Mouse (Mus musculus) heart, embryonic 14.5 days (tissue): ENCODE results near the gene Tnp2. TPM values are rescaled to one million over a fixed set of nuclear protein-coding genes. Genes with fewer than 3 reads are reported as not detected.
"Not testable (repeated sequence)": the region's sequence is repeated elsewhere in the genome, so short reads cannot be mapped to it uniquely, and the experiment has no call there.

Experiments
- ATAC-seq: fragments of 200-750 bp; cut with Nextera tagmentation; 2 replicates; pipeline ENCODE4 v1.8.0; 2017; ENCODE audit warnings: low read depth, moderate TSS enrichment; ENCODE audit not compliant: insufficient number of reproducible peaks, insufficient read depth, low FRiP score
- H3K27ac ChIP-seq, 2 experiments: fragments of 200-500 bp in 1 of 2; fragments of 300-500 bp in 1 of 2; sonication (generic) in 1 of 2; replicated peaks in 1 of 2; 2 replicates each; pipeline ENCODE4 v1.5.1; 2012 to 2014; ENCODE audit warnings: low read depth in 2 of 2, low read length in 2 of 2, control low read depth in 1 of 2, mild to moderate bottlenecking in 1 of 2, mixed read lengths in 1 of 2; ENCODE audit not compliant: control insufficient read depth in 1 of 2, insufficient read depth in 1 of 2
- H3K27me3 ChIP-seq: fragments of 300-500 bp; sonication (generic); 2 replicates; pipeline ENCODE4 v1.6.1; 2014; ENCODE audit warnings: mild to moderate bottlenecking, low read length, control low read depth; ENCODE audit not compliant: control insufficient read depth, insufficient read depth
- H3K36me3 ChIP-seq: fragments of 300-500 bp; sonication (generic); 2 replicates; pipeline ENCODE4 v1.6.1; 2014; ENCODE audit warnings: mild to moderate bottlenecking, control low read depth, low read length, mixed read lengths; ENCODE audit not compliant: control insufficient read depth, insufficient read depth
- H3K4me1 ChIP-seq, 2 experiments: fragments of 200-500 bp in 1 of 2; fragments of 300-500 bp in 1 of 2; sonication (generic) in 1 of 2; 2 replicates each; pipeline ENCODE4 v1.6.1; 2012 to 2014; ENCODE audit warnings: low read length in 2 of 2, control low read depth in 1 of 2, mixed read lengths in 1 of 2; ENCODE audit not compliant: control insufficient read depth in 2 of 2, insufficient read depth in 2 of 2
- H3K4me2 ChIP-seq: fragments of 300-500 bp; sonication (generic); 2 replicates; pipeline ENCODE4 v1.6.1; 2014; ENCODE audit warnings: mild to moderate bottlenecking, low read length
- H3K4me3 ChIP-seq, 2 experiments: fragments of 200-500 bp in 1 of 2; fragments of 300-500 bp in 1 of 2; sonication (generic) in 1 of 2; 2 replicates each; pipeline ENCODE4 v1.5.1; 2012 to 2014; ENCODE audit warnings: low read length in 2 of 2, mild to moderate bottlenecking in 2 of 2, control low read depth in 1 of 2, low read depth in 1 of 2, moderate library complexity in 1 of 2; ENCODE audit not compliant: control insufficient read depth in 1 of 2, insufficient read depth in 1 of 2
- H3K9ac ChIP-seq: fragments of 300-500 bp; sonication (generic); 2 replicates; pipeline ENCODE4 v1.6.1; 2014; ENCODE audit warnings: mild to moderate bottlenecking, low read length
- H3K9me3 ChIP-seq: fragments of 300-500 bp; sonication (generic); 2 replicates; pipeline ENCODE4 v1.6.1; 2016; ENCODE audit warnings: low read length, control low read depth; ENCODE audit not compliant: control insufficient read depth
- WGBS: fragments of 180-500 bp; shearing (Covaris S2); extraction: QIAGEN DNeasy Blood & Tissue Kit; methylation state at CpG from one replicate; pipeline ENCODE4 v1.1.7; 2014; 5-methylcytosine and 5-hydroxymethylcytosine counted together
- polyA plus RNA-seq: library from polyadenylated mRNA; unstranded; fragments of >200 nt; fragmentation: Nextera tagmentation; extraction: Ambion mirVana; gene quantifications from 2 replicates; pipeline ENCODE4 v1.2.1, GENCODE M21; 2014

Tnp2 gene
- polyA plus RNA-seq, 1 experiment from 2014 or later, result not detected

DNA sequence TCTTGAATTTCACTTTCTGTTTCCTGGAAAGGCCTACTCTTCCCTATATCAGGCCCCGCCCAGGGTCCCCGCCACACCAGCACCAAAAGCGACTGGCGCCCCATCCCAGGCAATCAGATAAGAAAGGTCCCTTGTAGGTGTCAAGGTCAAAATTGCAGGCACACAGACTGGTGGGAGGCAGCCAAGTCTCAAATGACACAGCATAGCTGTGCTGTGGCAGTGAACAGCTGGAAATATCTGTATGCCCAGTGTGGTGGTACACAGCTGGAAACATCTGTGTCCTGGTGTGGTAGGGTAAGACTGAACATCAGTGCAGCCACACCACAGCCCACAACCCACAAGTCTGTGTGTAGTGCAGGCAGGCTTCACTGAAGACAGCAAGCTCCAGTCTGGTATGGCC lies 26.4 kb upstream of the Tnp2 start:
- 49% methylated on average over 4 of the region's 4 CpGs for WGBS
- Histone ChIP-seq H3K4me2 (no peak overlapping the region), H3K27ac (no peak overlapping the region), H3K4me3 (no peak overlapping the region), H3K9me3 (no peaks in the 10 kb centered on the region), H3K9ac (no peak overlapping the region), H3K27me3 (no peaks in the 10 kb centered on the region), H3K36me3 (no peaks in the 10 kb centered on the region), H3K4me1 (peaks cover 15 to 20% of the 10 kb centered on the region in 2 experiments)
- ATAC-seq, result no peak

DNA sequence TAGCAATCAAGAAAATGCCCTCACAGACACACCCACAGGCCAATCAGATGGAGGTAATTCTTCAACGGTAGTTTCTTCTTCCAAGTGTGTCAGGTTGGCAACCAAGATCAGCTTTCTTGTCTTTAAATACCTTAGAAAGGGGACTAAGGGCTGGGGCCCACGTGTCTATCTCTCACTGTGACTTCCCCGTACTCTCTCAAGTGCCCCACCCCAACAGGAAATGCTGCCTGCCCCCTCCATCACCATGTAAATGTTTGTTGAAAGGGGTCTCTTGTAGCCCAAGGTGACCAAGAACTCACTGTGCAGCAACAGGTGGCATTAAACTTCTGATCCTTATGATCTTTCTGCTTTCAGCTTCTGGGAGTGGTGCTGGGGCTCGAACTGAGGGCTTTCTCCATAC lies 25.3 kb upstream of the Tnp2 start:
- H3K9me3 ChIP-seq, result no peaks in the 10 kb centered on the region
- 80% methylated on average over 4 of the region's 4 CpGs for WGBS

GRCm38 (mm10) chr16:10812865-10813371 lies 24.5 kb upstream of the Tnp2 start, which contains the start of gene Gm11172:
Gene Gm11172 (plus strand): TSS chr16:10812915.
- no peak for ATAC-seq
- WGBS, result 77% methylated on average over 2 of the region's 2 CpGs
- Histone ChIP-seq H3K4me2 (no peak within 1 kb of the TSS), H3K36me3 (no peaks in the 10 kb centered on the region), H3K4me1 (peaks cover 12 to 20% of the 10 kb centered on the region in 2 experiments), H3K27ac (no peak within 1 kb of the TSS), H3K27me3 (no peaks in the 10 kb centered on the region), H3K4me3 (no peak within 1 kb of the TSS), H3K9me3 (no peaks in the 10 kb centered on the region), H3K9ac (no peak within 1 kb of the TSS)

More for the DNA sequence above, 25.3 kb upstream of the Tnp2 start:
- Histone ChIP-seq H3K36me3 (no peaks in the 10 kb centered on the region), H3K4me1 (peaks cover 13 to 20% of the 10 kb centered on the region in 2 experiments), H3K4me3 (no peak overlapping the region), H3K27me3 (no peaks in the 10 kb centered on the region), H3K27ac (no peak overlapping the region), H3K9ac (no peak overlapping the region), H3K4me2 (no peak overlapping the region)
- ATAC-seq, result no peak

DNA sequence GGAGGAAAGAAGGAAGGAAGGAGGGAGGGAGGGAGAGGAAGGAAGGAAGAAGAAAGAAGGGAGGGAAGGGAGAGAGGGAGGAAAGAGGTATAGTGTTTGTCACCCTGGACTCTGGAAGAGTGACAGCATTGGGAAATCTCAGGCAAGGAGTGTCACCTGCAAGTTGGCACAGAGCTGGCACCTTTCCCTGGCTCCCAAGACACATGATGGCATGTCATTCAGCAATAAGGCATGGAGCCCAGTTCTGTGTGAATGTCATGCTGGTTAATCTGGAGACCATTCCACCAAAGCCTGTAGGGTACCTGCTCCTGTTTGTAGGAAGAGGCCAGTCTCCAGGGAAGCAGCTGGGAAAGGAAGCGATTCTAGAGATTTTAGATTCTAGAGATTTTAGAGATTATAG lies 21.9 kb upstream of the Tnp2 start:
- H3K9me3 ChIP-seq, result no peaks in the 10 kb centered on the region
- H3K4me3 ChIP-seq, result no peak overlapping the region
- peaks cover 9 to 20% of the 10 kb centered on the region in 2 experiments for H3K4me1 ChIP-seq
- H3K9ac ChIP-seq, result no peak overlapping the region
- no peaks in the 10 kb centered on the region for H3K27me3 ChIP-seq
- H3K27ac ChIP-seq, result no peak overlapping the region
- ATAC-seq, result no peak
- WGBS, result 68% methylated on average over 1 of the region's 1 CpGs
- no peak overlapping the region for H3K4me2 ChIP-seq
- H3K36me3 ChIP-seq, result no peaks in the 10 kb centered on the region

GRCm38 (mm10) chr16:10805789-10806527 lies 17.5 kb upstream of the Tnp2 start, which contains the start of gene Prm1:
Gene Prm1 (minus strand): TSS chr16:10805839.
- H3K36me3 ChIP-seq, result no peaks in the 10 kb centered on the region
- no peak within 1 kb of the TSS for H3K4me3 ChIP-seq
- peaks cover 0 to 3% of the 10 kb centered on the region in 2 experiments; a peak in 2 of 4 replicates for H3K4me1 ChIP-seq
- H3K27ac ChIP-seq, result no peak within 1 kb of the TSS
- ATAC-seq, result no peak
- H3K4me2 ChIP-seq, result no peak within 1 kb of the TSS
- no peaks in the 10 kb centered on the region for H3K9me3 ChIP-seq
- WGBS, result 76% methylated on average over 10 of the region's 10 CpGs
- no peak within 1 kb of the TSS for H3K9ac ChIP-seq
- H3K27me3 ChIP-seq, result no peaks in the 10 kb centered on the region

DNA sequence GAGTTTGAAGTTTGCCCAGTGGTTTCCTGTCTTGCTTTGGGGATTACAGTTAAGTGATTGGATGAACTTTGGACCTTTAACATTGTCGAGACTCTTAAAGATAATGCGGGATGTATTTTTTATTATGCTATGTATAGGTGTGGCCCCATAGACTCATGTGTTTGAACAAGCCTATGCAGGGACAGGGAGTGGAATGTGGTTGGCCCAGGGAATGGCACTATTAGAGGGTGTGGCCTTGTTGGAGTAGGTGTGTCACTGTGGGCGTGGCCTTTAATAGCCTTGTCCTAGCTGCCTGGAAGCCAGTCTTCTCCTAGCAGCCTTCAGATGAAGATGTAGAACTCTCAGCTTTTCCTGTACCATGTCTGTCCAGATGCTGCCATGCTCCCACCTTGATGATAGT lies 14.0 kb upstream of the Tnp2 start:
- ATAC-seq, H3K36me3 ChIP-seq, H3K9me3 ChIP-seq, H3K27ac ChIP-seq, H3K27me3 ChIP-seq, H3K9ac ChIP-seq, H3K4me1 ChIP-seq, H3K4me2 ChIP-seq, H3K4me3 ChIP-seq: not testable (repeated sequence)
- WGBS, result 78% methylated on average over 3 of the region's 3 CpGs

GRCm38 (mm10) chr16:10796034-10796433 lies 7.6 kb upstream of the Tnp2 start, which contains the start of gene Prm2:
Gene Prm2 (minus strand): TSS chr16:10796134.
- Histone ChIP-seq H3K9me3 (no peaks in the 10 kb centered on the region), H3K27me3 (peaks cover 19% of the 10 kb centered on the region; the same call in 1 of the 2 replicates), H3K27ac (no peak within 1 kb of the TSS), H3K4me1 (no peaks in the 10 kb centered on the region; a peak in 1 of 4 replicates), H3K4me3 (no peak within 1 kb of the TSS), H3K9ac (no peak within 1 kb of the TSS), H3K36me3 (no peaks in the 10 kb centered on the region), H3K4me2 (no peak within 1 kb of the TSS)
- WGBS, result 75% methylated on average over 6 of the region's 6 CpGs
- ATAC-seq, result no peak
